Mouse (Mus musculus) lung, postnatal 0 days (tissue): ENCODE results near the gene Rbfox1.

ENCODE experiments used
- CTCF ChIP-seq: IDR thresholded peaks from 2 replicates; pipeline ENCODE4 v1.5.1; 2016; ENCODE audit warnings: antibody characterized with exemption, mild to moderate bottlenecking
- EP300 ChIP-seq: IDR thresholded peaks from 2 replicates; pipeline ENCODE4 v1.6.1; 2016; ENCODE audit warnings: antibody characterized with exemption, mild to moderate bottlenecking, control low read depth

- TF ChIP-seq CTCF (no peak), EP300 (no peak)
Measured at GRCm38 (mm10) chr16:6427292-6428281, 542.4 kb downstream of the Rbfox1 start.
